Mouse (Mus musculus) adrenal gland, adult 2 months (tissue): ENCODE measurements around the gene Tubb1. TPM values are rescaled to one million over a fixed set of nuclear protein-coding genes. Genes with fewer than 3 reads are reported as not detected.

Experiments used
- DNase-seq: peaks from one replicate; pipeline ENCODE4 v3.0.0; 2021
- long read RNA-seq: library from polyadenylated mRNA; stranded (forward); transcript quantifications from one replicate; pipeline ENCODE4 v2.0.0, GENCODE M21; 2021
- polyA plus RNA-seq: library from polyadenylated mRNA; depleted of rRNA; stranded (reverse); fragments of >200 nt; gene quantifications from 2 replicates; pipeline ENCODE4 v1.2.3, GENCODE M21; 2012; rRNA removed
- total RNA-seq, 2 experiments: library from RNA; stranded (reverse); gene quantifications; 2 replicates each; pipeline ENCODE4 v1.2.3; 2021

The Tubb1 gene
- total RNA-seq (1 to 10 TPM in 1 of 2 experiments, under 1 TPM in 1; 0.61 to 1.1 TPM), polyA plus RNA-seq (0.28 and 0.66 TPM in 2 replicates)
- long read RNA-seq, result 0 reads

GRCm38 (mm10) chr2:174450353-174450752 is at the start of gene Tubb1:
TSS of gene Tubb1 (plus strand) at chr2:174450695.
- DNase-seq, result no peak

GRCm38 (mm10) chr2:174410222-174410621 is 40.3 kb upstream of the Tubb1 start:
- DNase-seq, result no peak

GRCm38 (mm10) chr2:174413127-174413526 is 37.4 kb upstream of the Tubb1 start:
- no peak for DNase-seq

GRCm38 (mm10) chr2:174415001-174415730 is 35.3 kb upstream of the Tubb1 start:
- no peak for DNase-seq

- peak; percentile 95 for DNase-seq
Observed at GRCm38 (mm10) chr2:174415731-174416310, 34.7 kb upstream of the Tubb1 start, which contains the start of gene Nelfcd. TSS of gene Nelfcd (plus strand) at chr2:174415804.

GRCm38 (mm10) chr2:174421107-174421506 is 29.4 kb upstream of the Tubb1 start:
- no peak for DNase-seq

GRCm38 (mm10) chr2:174424301-174425085 is 26.0 kb upstream of the Tubb1 start:
- DNase-seq, result no peak

- no peak for DNase-seq
Observed at GRCm38 (mm10) chr2:174426856-174427255, 23.6 kb upstream of the Tubb1 start.

- no peak for DNase-seq
Observed at GRCm38 (mm10) chr2:174428076-174428835, 22.2 kb upstream of the Tubb1 start.

GRCm38 (mm10) chr2:174428996-174429591 is 21.4 kb upstream of the Tubb1 start:
- no peak for DNase-seq

GRCm38 (mm10) chr2:174434943-174435342 is 15.6 kb upstream of the Tubb1 start:
- no peak for DNase-seq

GRCm38 (mm10) chr2:174436076-174436701 is 14.3 kb upstream of the Tubb1 start:
- DNase-seq, result peak; percentile 19

GRCm38 (mm10) chr2:174436916-174437696 is 13.4 kb upstream of the Tubb1 start:
- DNase-seq, result no peak

GRCm38 (mm10) chr2:174437697-174437982 is 12.9 kb upstream of the Tubb1 start:
- DNase-seq, result peak; percentile 46

- DNase-seq, result peak; percentile 32
Observed at GRCm38 (mm10) chr2:174438181-174438580, 12.3 kb upstream of the Tubb1 start.

GRCm38 (mm10) chr2:174438737-174439449 is 11.6 kb upstream of the Tubb1 start, which contains the start of gene Ctsz:
TSS of gene Ctsz (minus strand) at chr2:174439039.
- DNase-seq, result peak; percentile 88

- no peak for DNase-seq
Observed at GRCm38 (mm10) chr2:174439450-174439838, 11.1 kb upstream of the Tubb1 start.

- no peak for DNase-seq
Observed at GRCm38 (mm10) chr2:174439961-174440360, 10.5 kb upstream of the Tubb1 start.

- no peak for DNase-seq
Observed at GRCm38 (mm10) chr2:174441898-174442297, 8.6 kb upstream of the Tubb1 start.

- peak; percentile 68 for DNase-seq
Observed at GRCm38 (mm10) chr2:174442460-174442859, 8.0 kb upstream of the Tubb1 start.
